Mouse (Mus musculus) limb, embryonic 14.5 days (tissue): ENCODE results near the gene Crx. TPM values are rescaled to one million over a fixed set of nuclear protein-coding genes. Genes with fewer than 3 reads are reported as not detected.

Source experiments
- ATAC-seq: fragments of 200-750 bp; cut with Nextera tagmentation; 2 replicates; pipeline ENCODE4 v1.8.0; 2017; ENCODE audit warnings: low read depth, moderate number of reproducible peaks, moderate TSS enrichment; ENCODE audit not compliant: low FRiP score
- DNase-seq: peaks from one replicate; pipeline ENCODE4 v3.0.0-alpha.2; 2015; ENCODE audit warnings: low spot score
- H3K27ac ChIP-seq: fragments of 300-500 bp; sonication (generic); replicated peaks from 2 replicates; pipeline ENCODE4 v1.5.1; 2014; ENCODE audit warnings: low read depth, mild to moderate bottlenecking, low read length, moderate library complexity, mixed read lengths
- H3K27me3 ChIP-seq: fragments of 300-500 bp; sonication (generic); 2 replicates; pipeline ENCODE4 v1.6.1; 2014; ENCODE audit warnings: low read length, mixed read lengths; ENCODE audit not compliant: control insufficient read depth, insufficient read depth
- H3K36me3 ChIP-seq: fragments of 300-500 bp; sonication (generic); 2 replicates; pipeline ENCODE4 v1.6.1; 2014; ENCODE audit warnings: mild to moderate bottlenecking, low read length, moderate library complexity, mixed read lengths; ENCODE audit not compliant: control insufficient read depth, insufficient read depth
- H3K4me1 ChIP-seq: fragments of 300-500 bp; sonication (generic); 2 replicates; pipeline ENCODE4 v1.6.1; 2014; ENCODE audit warnings: antibody characterized with exemption, low read length, mixed read lengths; ENCODE audit not compliant: control insufficient read depth, insufficient read depth
- H3K4me2 ChIP-seq: fragments of 300-500 bp; sonication (generic); replicated peaks from 2 replicates; pipeline ENCODE4 v1.6.1; 2014; ENCODE audit warnings: low read depth, mild to moderate bottlenecking, low read length, moderate library complexity; ENCODE audit not compliant: severe bottlenecking
- H3K4me3 ChIP-seq: fragments of 300-500 bp; sonication (generic); replicated peaks from 2 replicates; pipeline ENCODE4 v1.5.1; 2014; ENCODE audit warnings: low read length
- H3K9ac ChIP-seq: fragments of 300-500 bp; sonication (generic); 2 replicates; pipeline ENCODE4 v1.6.1; 2014; ENCODE audit warnings: mild to moderate bottlenecking, low read depth, low read length, moderate library complexity; ENCODE audit not compliant: severe bottlenecking
- H3K9me3 ChIP-seq: fragments of 300-500 bp; sonication (generic); 2 replicates; pipeline ENCODE4 v1.6.1; 2016; ENCODE audit warnings: low read length; ENCODE audit not compliant: control insufficient read depth
- POLR2A ChIP-seq: fragments of 200-500 bp; IDR thresholded peaks from 2 replicates; pipeline ENCODE4 v1.8.0; 2012; ENCODE audit warnings: inconsistent platforms, mild to moderate bottlenecking, moderate library complexity, borderline replicate concordance; ENCODE audit not compliant: insufficient read depth, insufficient read length; ENCODE audit errors: extremely low read depth
- WGBS: fragments of 180-500 bp; shearing (Covaris S2); extraction: QIAGEN DNeasy Blood & Tissue Kit; methylation state at CpG from one replicate; pipeline ENCODE4 v1.1.7; 2014; 5-methylcytosine and 5-hydroxymethylcytosine counted together
- polyA plus RNA-seq, 2 experiments: library from polyadenylated mRNA; depleted of rRNA in 1 of 2; stranded (reverse) in 1 of 2; unstranded in 1 of 2; fragments of >200 nt; fragmentation: Nextera tagmentation in 1 of 2; extraction: Ambion mirVana in 1 of 2; gene quantifications; 2 replicates each; pipeline versions ENCODE4 v1.2.1 to v1.2.3; 2012 to 2014

The Crx gene
- polyA plus RNA-seq, 2 experiments: not detected

DNA sequence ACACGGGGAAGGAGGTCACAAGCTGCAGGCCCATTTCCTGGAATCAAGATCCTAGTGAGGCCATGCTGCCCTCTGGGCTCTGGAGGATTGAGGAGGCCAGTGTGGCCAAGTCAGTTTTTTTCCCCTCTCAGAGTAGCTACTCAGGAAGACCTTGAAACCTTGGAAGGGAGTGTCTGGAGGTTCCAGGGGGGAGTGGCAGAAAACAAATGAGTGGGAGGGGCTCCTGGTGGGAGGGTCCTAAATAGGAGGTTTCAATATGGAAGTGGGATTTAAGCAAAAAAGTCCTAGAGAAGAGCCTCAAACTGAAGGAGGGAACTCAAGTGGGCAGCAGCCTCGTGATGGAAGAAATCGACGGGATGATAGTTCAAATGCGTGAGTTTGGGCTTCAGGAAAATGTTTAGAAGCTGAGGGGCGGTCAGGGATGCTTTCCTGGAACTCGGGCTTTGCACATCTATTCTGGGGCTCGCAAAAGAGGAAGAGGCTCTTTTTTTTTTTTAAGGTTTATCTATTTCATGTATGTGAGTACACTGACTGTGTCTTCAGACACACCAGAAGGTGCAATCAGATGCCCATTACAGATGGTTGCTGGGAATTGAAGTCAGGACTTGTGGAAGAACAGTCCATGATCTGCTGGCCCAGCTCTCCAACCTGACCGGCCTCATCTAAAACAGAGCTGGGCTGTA, 21.7 kb upstream of the Crx start:
- Histone ChIP-seq H3K4me1 (no peaks in the 10 kb centered on the region), H3K27me3 (no peaks in the 10 kb centered on the region), H3K9ac (no peak overlapping the region), H3K9me3 (no peaks in the 10 kb centered on the region), H3K27ac (no peak overlapping the region), H3K36me3 (no peaks in the 10 kb centered on the region), H3K4me2 (no peak overlapping the region), H3K4me3 (no peak overlapping the region)
- no peak for TF ChIP-seq POLR2A
- DNase-seq: no peak
- WGBS: 82% methylated on average over 9 of the region's 9 CpGs
- ATAC-seq: no peak

DNA sequence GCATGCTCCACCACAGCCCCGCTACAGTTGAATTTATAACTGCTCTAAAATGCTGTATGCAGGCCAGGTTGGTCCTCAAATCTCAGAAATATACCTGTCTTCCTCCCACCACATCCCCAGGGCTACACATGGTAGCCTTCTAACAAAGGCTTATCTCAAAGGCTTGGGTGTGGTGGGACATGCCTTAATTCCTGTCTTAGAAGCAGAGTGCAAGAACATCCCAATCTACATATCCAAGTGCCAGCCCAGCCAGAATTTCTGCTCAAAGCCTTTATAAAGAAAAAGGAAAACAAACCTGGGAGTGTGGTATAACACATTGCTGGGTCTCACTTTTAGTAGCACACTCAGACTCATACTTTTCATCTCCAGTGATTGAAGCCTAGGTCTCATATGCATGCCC, 14.5 kb upstream of the Crx start:
- no peaks in the 10 kb centered on the region for H3K4me1 ChIP-seq
- H3K9me3 ChIP-seq: no peaks in the 10 kb centered on the region
- DNase-seq: no peak
- no peaks in the 10 kb centered on the region for H3K27me3 ChIP-seq
- no peaks in the 10 kb centered on the region for H3K36me3 ChIP-seq
- no peak overlapping the region for H3K4me2 ChIP-seq
- ATAC-seq: no peak
- no peak overlapping the region for H3K4me3 ChIP-seq
- no peak overlapping the region for H3K9ac ChIP-seq
- TF ChIP-seq POLR2A: no peak
- 73% methylated on average over 1 of the region's 1 CpGs for WGBS
- no peak overlapping the region for H3K27ac ChIP-seq

DNA sequence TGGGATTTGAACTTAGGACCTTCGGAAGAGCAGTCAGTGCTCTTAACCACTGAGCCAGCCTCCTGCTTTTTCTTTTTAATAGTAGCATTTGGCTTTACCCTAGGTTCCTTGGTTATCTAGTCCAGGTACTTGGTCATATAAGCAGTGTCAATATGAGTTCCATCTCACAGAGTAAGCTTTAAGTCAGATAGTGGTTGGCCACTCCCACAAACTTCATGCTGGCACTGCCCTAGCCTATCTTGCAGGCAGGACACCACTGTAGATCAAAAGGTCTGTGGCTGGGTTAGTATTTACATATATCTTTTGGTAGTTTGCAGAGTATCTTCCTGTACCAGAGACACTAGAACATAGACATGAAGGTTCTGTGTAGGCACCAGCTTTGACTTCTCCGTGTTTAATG, 4.4 kb upstream of the Crx start:
- Histone ChIP-seq H3K4me3 (no peak overlapping the region), H3K36me3 (no peaks in the 10 kb centered on the region), H3K9me3 (no peaks in the 10 kb centered on the region), H3K4me2 (no peak overlapping the region), H3K4me1 (no peaks in the 10 kb centered on the region), H3K27me3 (no peaks in the 10 kb centered on the region), H3K27ac (no peak overlapping the region), H3K9ac (no peak overlapping the region)
- no peak for DNase-seq
- 90% methylated on average over 2 of the region's 2 CpGs for WGBS
- no peak for TF ChIP-seq POLR2A
- ATAC-seq: no peak

DNA sequence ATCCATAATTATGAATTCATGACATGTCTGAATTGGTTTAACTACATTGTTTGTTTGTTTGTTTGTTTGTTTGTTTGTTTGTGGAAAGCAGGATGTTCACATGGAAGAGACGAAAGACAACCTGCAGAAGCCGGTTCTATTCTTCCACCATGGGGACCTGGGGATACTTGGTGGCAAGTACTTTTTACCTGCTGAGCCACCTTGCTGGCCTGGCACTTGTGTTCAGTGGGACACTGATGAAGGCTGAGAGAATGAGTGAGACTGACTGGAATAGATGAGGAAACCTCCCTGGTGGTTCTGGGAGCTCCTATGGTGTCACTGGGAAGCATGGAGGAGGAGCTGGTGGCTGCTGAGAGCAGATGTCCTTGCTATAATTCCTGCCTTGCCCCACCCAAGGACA, 2.5 kb upstream of the Crx start, which contains the start of gene Crxos:
Gene Crxos, plus strand, starts transcription at position 301 of the 400 bp plus-strand sequence.
- WGBS: 80% methylated on average over 2 of the region's 2 CpGs

DNA sequence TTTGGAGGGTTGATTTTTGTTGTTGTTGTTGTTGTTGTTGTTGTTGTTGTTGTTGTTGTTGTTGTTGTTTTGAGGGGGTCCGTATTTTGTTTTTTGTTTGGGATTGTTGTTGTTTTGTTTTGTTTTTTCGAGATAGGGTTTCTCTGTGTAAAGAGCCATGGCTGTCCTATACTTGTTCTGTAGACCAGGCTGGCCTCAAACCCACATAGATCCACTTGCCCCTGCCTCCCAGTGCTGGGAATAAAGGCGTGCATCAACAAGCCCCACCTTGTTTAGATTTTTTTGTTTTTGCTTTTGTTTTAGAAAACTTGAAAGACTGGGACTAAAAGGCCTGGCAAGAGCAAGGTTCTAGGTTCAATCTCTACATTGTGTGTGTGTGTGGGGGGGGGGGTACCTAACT, 2.1 kb upstream of the Crx start:
- ATAC-seq: no peak

More for the DNA sequence above, 2.5 kb upstream of the Crx start, which contains the start of gene Crxos:
- Histone ChIP-seq H3K9ac (no peak within 1 kb of the TSS), H3K27me3 (no peaks in the 10 kb centered on the region), H3K36me3 (no peaks in the 10 kb centered on the region), H3K4me2 (no peak within 1 kb of the TSS), H3K4me1 (no peaks in the 10 kb centered on the region), H3K9me3 (no peaks in the 10 kb centered on the region), H3K27ac (no peak within 1 kb of the TSS), H3K4me3 (no peak within 1 kb of the TSS)
- ATAC-seq (no peak), DNase-seq (no peak)
- no peak for TF ChIP-seq POLR2A

More for the DNA sequence above, 2.1 kb upstream of the Crx start:
- WGBS: 76% methylated on average over 3 of the region's 3 CpGs
- Histone ChIP-seq H3K27me3 (no peaks in the 10 kb centered on the region), H3K36me3 (no peaks in the 10 kb centered on the region), H3K27ac (no peak overlapping the region), H3K4me2 (no peak overlapping the region), H3K9me3 (no peaks in the 10 kb centered on the region), H3K4me3 (no peak overlapping the region), H3K4me1 (no peaks in the 10 kb centered on the region), H3K9ac (no peak overlapping the region)
- TF ChIP-seq POLR2A: no peak
- DNase-seq: no peak
